Mouse (Mus musculus) v-Abl transformed pro-B cells (cell line): Measurements from ENCODE around the gene Il18bp.
"Not testable (repeated sequence)": the region's sequence is repeated elsewhere in the genome, so short reads cannot be mapped to it uniquely, and the experiment has no call there.

Experiments
- in situ Hi-C, 2 experiments: fragments of 400-800 bp; cut with MboI; formaldehyde crosslinking; loops; one replicate each; pipeline ENCODE4 v1.15.1; 2025; ENCODE audit not compliant: unreplicated experiment in 2 of 2

Il18bp gene

DNA sequence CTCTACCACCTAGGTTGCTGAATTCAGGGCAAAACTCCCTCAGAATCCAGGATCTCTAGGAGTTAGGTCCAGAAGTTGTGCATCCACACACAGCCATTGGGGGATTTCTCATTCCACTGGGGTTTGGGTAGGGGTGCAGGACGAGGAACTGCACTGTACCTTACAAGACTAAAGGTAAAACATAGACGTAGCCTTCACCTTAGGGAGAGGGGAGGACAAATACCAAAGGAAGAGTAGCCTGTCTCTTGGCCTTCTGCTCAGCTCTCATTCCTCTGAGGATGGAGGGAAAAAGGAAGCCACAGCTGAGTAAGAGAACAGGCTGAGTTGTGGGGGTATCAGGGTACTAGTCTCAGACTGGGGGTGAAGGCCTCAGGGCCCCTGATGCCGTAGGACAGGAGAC, at the start of gene Il18bp:
Gene Il18bp, minus strand, starts transcription at position 101 of the 400 bp plus-strand sequence.
- in situ Hi-C loops, result no loop called here

- in situ Hi-C loops, result loop anchor here in 1 of 2 experiments (5.0 kb wide), 1 partner anchor 69 kb away; no protein-coding TSS in a partner anchor
Measured at GRCm38 (mm10) chr7:102066363-102066762, 47.9 kb upstream of the Il18bp start.

DNA sequence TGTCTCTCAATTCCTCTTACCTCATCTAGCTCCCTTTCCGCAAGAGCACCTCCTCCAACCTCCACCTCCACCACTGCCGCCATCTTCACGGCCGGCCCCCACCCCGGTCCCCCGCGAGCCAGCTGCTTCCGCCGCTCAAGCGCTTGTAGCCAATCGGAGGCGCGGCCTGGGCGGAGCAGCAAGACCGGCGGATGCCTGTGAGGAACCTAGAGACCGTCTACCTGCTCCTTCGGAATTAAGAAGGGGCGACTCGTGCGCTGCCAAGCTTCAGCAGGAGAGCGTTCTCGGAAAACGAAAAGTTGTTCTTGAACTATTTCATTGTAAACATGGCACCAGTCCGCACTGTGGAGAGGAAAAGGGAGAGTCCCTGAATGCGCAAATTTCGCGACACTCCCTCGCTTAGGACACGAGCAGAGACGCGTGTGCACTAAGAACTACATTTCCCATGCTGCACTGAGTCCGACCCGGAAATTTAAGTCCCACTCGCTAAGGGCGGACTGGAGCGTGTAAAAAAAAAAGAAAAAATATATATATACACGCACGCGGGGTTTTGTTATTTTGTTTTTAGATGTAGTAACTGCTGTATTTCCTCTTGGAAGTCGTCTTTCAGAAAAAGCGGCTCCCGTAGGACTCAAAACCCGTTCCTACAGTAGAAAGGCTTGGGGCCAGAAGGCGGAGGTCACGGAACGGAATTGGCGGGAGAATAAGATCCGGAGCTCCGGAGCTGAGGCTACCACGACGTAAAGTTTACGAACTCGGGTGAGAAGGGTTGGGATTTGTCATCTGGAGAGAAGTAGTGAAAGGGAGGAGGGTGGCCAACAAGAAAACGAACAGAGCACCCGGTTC, 46.8 kb upstream of the Il18bp start, which contains the start of the genes Rnf121, Xndc1 and Xntrpc:
Gene Rnf121, minus strand, starts transcription at position 424 of the 846 bp plus-strand sequence.
Gene Xndc1, plus strand, starts transcription at position 466 of the 846 bp plus-strand sequence.
Gene Xntrpc, plus strand, starts transcription at position 668 of the 846 bp plus-strand sequence.
- in situ Hi-C loops, result loop anchor here in 1 of 2 experiments (5.0 kb wide), 1 partner anchor 68 kb away; no protein-coding TSS in a partner anchor

GRCm38 (mm10) chr7:102064655-102065045, 46.2 kb upstream of the Il18bp start:
- in situ Hi-C loops, result loop anchor here in 1 of 2 experiments (5.0 kb wide), 1 partner anchor 67 kb away; no protein-coding TSS in a partner anchor

DNA sequence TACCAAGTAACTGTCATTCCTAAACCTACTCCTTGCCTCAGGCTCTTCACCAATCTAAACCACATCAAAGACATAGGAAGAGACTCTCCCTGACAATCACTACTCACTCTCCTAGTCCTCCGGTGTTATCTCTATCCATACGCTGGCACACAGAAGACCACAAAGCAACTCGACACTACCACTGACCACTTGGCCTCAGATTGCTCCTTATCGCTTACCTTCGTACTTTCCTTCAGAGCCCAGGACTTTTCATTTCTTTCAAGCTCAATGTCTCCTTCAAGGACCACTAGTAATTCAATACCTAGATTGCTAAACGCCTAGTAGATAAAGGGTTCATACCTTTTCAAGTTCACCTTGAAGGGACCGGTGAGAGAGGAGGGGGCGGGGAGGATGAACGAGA, 45.4 kb upstream of the Il18bp start:
- in situ Hi-C loops, result no loop called here

DNA sequence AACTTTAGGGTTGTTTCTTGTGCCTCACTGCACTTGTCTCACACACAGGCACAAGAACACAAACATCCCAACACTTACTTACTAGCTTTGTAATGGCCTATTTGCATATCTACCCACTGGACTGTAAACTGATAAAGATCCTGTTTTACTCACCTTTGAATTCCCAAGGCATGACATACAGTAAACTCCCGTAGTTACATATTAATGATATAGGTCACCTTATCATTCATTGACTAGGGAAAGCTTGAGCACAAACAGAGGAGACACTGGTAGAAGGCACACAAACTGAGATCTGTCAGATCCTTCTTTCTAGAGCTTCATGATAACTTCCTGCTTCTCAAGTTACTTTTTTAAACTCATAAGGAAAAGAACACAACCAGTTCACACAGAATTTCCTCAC, 43.7 kb upstream of the Il18bp start:
- in situ Hi-C loops, result no loop called here

DNA sequence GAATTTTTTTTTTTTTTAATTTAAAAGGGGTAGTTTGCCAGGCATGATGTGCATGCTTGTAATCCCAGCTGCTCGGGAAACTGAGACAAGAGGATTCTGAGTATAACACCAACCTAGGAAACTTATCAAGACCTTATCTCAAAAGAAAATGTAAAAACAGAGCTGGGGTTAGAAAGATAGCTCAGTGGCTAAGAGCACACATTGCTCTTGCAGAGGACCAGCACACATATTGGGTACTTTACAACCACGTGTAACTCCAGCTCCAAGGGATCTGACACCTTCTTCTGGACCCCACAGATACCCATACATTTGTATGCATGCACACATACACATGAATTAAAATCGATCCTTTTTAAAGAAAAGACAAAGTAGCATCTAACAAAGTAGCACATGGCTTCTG, 42.9 kb upstream of the Il18bp start:
- in situ Hi-C loops, result no loop called here

DNA sequence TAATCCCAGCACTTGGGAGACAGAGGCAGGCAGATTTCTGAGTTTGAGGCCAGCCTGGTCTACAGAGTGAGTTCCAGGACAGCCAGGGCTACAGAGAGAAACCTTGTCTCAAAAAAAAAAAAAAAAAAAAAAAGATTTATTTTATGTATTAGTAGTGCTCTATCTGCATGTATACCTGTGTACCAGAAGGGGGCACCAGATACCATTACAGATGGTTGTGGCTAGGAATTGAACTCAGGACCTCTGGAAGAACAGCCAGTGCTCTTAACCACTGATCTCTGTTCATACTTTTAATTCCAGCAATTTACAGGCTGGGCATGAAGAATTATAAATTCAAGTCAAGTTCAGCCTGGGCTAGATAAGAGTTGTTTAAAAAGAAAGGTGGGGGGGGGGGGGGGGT, 30.0 kb upstream of the Il18bp start:
- in situ Hi-C loops, result not testable (repeated sequence)

DNA sequence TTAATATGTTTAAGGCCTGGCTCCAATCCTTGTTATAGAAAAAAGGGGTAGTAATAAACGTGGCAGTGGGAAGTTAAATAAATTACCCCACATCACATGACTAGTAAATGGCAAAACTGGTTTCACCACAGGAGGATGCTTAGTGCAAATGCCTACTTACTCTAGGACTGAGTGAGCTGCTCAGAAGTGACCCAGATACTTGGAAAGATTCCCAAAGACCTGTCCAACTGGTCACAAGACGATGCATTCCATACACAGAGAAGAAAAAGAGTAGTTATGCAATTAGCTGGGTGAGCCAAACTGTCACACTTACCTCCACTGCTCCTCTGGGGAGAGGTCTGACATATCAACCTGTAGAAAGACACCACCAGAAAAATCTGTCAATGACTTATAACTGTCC, 23.8 kb upstream of the Il18bp start:
- in situ Hi-C loops, result no loop called here

DNA sequence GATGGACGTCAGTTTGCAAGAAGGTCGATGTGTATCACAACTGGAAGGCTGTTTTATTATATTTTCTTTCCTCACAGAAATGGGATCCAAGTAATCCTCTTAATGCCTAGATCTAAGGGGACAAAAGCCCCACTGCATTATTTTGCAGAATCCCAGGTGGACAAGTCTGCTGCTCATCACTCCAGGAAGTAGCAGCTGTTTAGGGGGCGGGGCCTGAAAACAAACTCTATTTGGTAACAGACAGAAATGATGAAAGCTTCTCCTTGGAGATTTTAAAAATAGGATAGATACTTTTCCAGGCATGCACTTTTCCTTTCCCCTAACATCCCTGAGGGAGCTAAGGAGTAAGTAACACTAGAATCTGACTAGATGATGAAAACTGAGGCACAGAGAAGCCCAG, 18.8 kb upstream of the Il18bp start:
- in situ Hi-C loops, result no loop called here

- in situ Hi-C loops, result no loop called here
Measured at GRCm38 (mm10) chr7:102035534-102035933, 17.0 kb upstream of the Il18bp start.

DNA sequence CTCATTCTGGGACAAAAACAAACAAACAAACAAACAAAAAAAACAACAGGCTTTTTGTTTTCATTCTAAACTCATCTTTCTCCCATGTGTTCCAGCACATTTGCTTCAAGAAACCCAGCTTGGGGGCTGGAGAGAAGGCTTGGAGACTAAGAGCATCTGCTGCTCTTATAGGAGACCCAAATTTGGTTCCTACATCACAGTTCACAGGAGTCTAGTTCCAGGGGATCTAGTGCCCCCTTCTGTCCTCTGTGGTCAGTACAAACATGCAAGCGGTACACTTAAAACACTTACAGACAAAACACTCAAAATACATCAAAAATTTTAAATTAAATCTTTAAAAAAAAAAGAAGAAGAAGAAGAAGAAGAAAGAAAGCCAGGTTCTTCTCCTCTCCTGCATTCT, 16.4 kb upstream of the Il18bp start:
- in situ Hi-C loops, result loop anchor here in 1 of 2 experiments (5.0 kb wide), 1 partner anchor 118 kb away; no protein-coding TSS in a partner anchor

GRCm38 (mm10) chr7:102025187-102026119, 7.0 kb upstream of the Il18bp start:
- in situ Hi-C loops, result no loop called here

- in situ Hi-C loops, result no loop called here
Measured at GRCm38 (mm10) chr7:102023821-102024220, 5.3 kb upstream of the Il18bp start.

- in situ Hi-C loops, result not testable (repeated sequence)
Measured at GRCm38 (mm10) chr7:102020934-102021333, 2.4 kb upstream of the Il18bp start.

DNA sequence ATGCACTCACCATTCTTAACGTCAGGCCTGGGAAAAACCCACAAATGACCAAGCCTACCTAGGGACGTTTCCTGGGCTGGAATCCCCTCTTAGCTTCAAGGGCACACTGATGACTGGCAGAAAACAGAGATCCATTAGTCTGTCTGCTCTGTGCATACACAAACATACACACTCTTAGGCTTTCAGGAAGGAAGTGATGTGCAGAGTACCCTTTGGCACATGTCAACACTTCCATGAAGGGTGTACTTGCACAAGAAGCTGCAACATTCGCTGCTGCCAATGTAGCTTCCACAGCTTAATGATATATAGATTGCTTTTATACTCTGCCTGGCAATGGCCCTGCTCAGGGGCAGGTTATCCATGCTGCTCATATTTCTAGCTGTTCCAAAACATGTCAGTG, 872 bp upstream of the Il18bp start:
- in situ Hi-C loops, result no loop called here

GRCm38 (mm10) chr7:102018034-102018433, 456 bp downstream of the Il18bp start:
- in situ Hi-C loops, result no loop called here

- in situ Hi-C loops, result no loop called here
Measured at GRCm38 (mm10) chr7:102017452-102017851, 1.0 kb downstream of the Il18bp start.

GRCm38 (mm10) chr7:102016936-102017335, 1.6 kb downstream of the Il18bp start:
- in situ Hi-C loops, result no loop called here

- in situ Hi-C loops, result no loop called here
Measured at GRCm38 (mm10) chr7:102014995-102015394, 3.5 kb downstream of the Il18bp start.

DNA sequence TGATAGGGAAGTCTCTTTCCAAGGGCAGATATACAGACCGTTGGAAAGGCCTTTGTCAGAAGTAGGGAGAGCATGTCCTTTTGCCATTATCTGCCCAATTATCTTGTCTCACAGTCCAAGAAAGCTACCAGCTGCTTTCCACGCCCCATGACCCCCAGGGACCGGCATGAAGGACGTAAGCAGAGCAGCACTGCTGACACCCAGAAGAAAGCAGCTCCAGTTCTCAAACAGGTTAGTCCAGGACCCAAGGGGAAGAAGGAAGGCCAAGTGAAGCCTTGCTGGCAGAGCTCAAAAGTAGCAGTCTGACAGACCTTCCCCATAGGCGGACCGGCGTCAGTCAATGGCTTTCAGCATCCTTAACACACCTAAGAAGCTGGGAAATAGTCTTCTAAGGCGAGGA, 5.1 kb downstream of the Il18bp start:
- in situ Hi-C loops, result no loop called here
